Mouse (Mus musculus): ENCODE results near the gene Ankrd53. TPM values are rescaled to one million over a fixed set of nuclear protein-coding genes. Genes with fewer than 3 reads are reported as not detected.

The Ankrd53 gene
- polyA plus RNA-seq, 1 experiment from 2014 or later = 0.25 TPM

GRCm38 (mm10) chr6:83737311-83737710 lies 25.1 kb upstream of the Ankrd53 start:
- no peak overlapping the region for H3K4me2 ChIP-seq
- peaks cover 26% of the 10 kb centered on the region for H3K27me3 ChIP-seq
- H3K9me3 ChIP-seq = peaks cover 14% of the 10 kb centered on the region
- H3K9ac ChIP-seq (replicated peaks) = 0 out of 2 replicates have a peak overlapping the region, but pooled peaks have one; percentile 8
- H3K36me3 ChIP-seq = no peaks in the 10 kb centered on the region
- no peak overlapping the region for H3K27ac ChIP-seq
- no peaks in the 10 kb centered on the region for H3K4me1 ChIP-seq (replicated peaks)
- no peak for ATAC-seq (ENCODE audit: insufficient number of reproducible peaks, insufficient read depth, low FRiP score, low TSS enrichment, low read depth)
- H3K4me3 ChIP-seq (replicated peaks) = no peak overlapping the region
- WGBS = 28% methylated on average over 13 of the region's 13 CpGs

GRCm38 (mm10) chr6:83738596-83738995 lies 23.8 kb upstream of the Ankrd53 start:
- H3K4me1 ChIP-seq (replicated peaks) = no peaks in the 10 kb centered on the region
- ATAC-seq (ENCODE audit: insufficient number of reproducible peaks, insufficient read depth, low FRiP score, low TSS enrichment, low read depth) = no peak
- no peak overlapping the region for H3K4me2 ChIP-seq
- 73% methylated on average over 6 of the region's 6 CpGs for WGBS
- H3K27ac ChIP-seq = no peak overlapping the region
- H3K9ac ChIP-seq (replicated peaks) = no peak overlapping the region
- no peaks in the 10 kb centered on the region for H3K36me3 ChIP-seq
- peaks cover 36% of the 10 kb centered on the region for H3K27me3 ChIP-seq
- peaks cover 14% of the 10 kb centered on the region for H3K9me3 ChIP-seq
- no peak overlapping the region for H3K4me3 ChIP-seq (replicated peaks)

DNA sequence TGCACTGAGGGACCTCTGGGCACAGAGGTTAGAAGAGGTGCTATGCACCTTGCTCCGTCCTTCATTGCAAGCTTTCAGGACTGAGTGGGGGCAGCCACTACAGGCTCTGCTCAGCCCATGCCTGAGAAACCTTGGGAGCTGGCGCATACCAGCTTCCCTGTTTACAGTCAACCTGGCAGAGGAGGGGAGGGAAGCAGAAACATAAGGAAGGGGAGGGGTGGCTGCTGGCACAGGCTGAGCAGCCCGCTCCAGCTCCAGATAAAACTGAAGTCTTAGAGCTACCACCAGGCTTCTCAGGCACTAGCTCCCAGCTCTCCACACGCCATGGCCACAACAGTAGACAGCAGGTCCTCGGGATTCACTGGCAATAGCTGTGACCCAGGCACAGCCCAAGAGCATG lies 19.7 kb upstream of the Ankrd53 start, which contains the start of gene Atp6v1b1:
Gene Atp6v1b1, plus strand, starts transcription at position 230 of the 400 bp plus-strand sequence.
- WGBS = 64% methylated on average over 5 of the region's 5 CpGs
- no peaks in the 10 kb centered on the region for H3K36me3 ChIP-seq
- H3K4me1 ChIP-seq (replicated peaks) = no peaks in the 10 kb centered on the region; the same call in 1 of the 2 replicates
- no peak within 1 kb of the TSS for H3K9ac ChIP-seq (replicated peaks)
- no peak for ATAC-seq (ENCODE audit: insufficient number of reproducible peaks, insufficient read depth, low FRiP score, low TSS enrichment, low read depth)
- no peak within 1 kb of the TSS for H3K4me3 ChIP-seq (replicated peaks)
- peaks cover 38% of the 10 kb centered on the region for H3K27me3 ChIP-seq
- H3K9me3 ChIP-seq = peaks cover 5% of the 10 kb centered on the region; the same call in 1 of the 2 replicates
- H3K4me2 ChIP-seq = no peak within 1 kb of the TSS
- no peak within 1 kb of the TSS for H3K27ac ChIP-seq

- Histone ChIP-seq H3K36me3 (no peaks in the 10 kb centered on the region), H3K9me3 (peaks cover 5% of the 10 kb centered on the region; the same call in 1 of the 2 replicates), H3K4me1 (replicated peaks) (no peaks in the 10 kb centered on the region; the same call in 1 of the 2 replicates), H3K27me3 (peaks cover 36% of the 10 kb centered on the region), H3K4me3 (replicated peaks) (no peak overlapping the region), H3K27ac (no peak overlapping the region), H3K4me2 (no peak overlapping the region), H3K9ac (replicated peaks) (no peak overlapping the region)
- ATAC-seq (ENCODE audit: insufficient number of reproducible peaks, insufficient read depth, low FRiP score, low TSS enrichment, low read depth) = no peak
- 68% methylated on average over 5 of the region's 5 CpGs for WGBS
Measured at GRCm38 (mm10) chr6:83743212-83743611, 19.2 kb upstream of the Ankrd53 start.

GRCm38 (mm10) chr6:83744126-83744525 lies 18.3 kb upstream of the Ankrd53 start:
- H3K27ac ChIP-seq = no peak overlapping the region
- H3K4me1 ChIP-seq (replicated peaks) = no peaks in the 10 kb centered on the region; the same call in 1 of the 2 replicates
- peaks cover 5% of the 10 kb centered on the region; the same call in 1 of the 2 replicates for H3K9me3 ChIP-seq
- no peak overlapping the region for H3K4me3 ChIP-seq (replicated peaks)
- ATAC-seq (ENCODE audit: insufficient number of reproducible peaks, insufficient read depth, low FRiP score, low TSS enrichment, low read depth) = no peak
- H3K36me3 ChIP-seq = no peaks in the 10 kb centered on the region
- H3K27me3 ChIP-seq = peaks cover 41% of the 10 kb centered on the region
- no peak overlapping the region for H3K4me2 ChIP-seq
- H3K9ac ChIP-seq (replicated peaks) = no peak overlapping the region
- 71% methylated on average over 5 of the region's 5 CpGs for WGBS

DNA sequence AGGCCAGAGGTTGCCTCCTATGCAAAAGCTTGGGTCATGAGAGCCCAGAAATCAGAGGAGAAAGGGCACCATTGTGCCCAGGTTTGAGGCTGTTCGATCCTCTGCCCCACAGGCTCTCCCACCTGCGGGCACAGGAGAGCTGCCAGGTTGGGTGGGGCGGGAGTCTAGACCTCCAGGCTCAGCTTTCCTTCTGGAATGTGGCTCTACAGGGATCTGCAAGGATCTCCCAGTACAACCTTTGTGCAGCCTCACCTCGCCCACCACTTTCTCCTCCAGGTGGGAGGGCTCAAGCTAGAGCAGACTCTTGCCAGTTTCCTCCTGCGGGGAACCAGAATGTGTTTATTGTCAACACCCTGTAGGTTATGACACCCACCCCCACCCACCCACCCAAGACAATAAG lies 17.9 kb upstream of the Ankrd53 start:
- Histone ChIP-seq H3K9me3 (peaks cover 5% of the 10 kb centered on the region; the same call in 1 of the 2 replicates), H3K4me1 (replicated peaks) (no peaks in the 10 kb centered on the region; the same call in 1 of the 2 replicates), H3K36me3 (no peaks in the 10 kb centered on the region), H3K9ac (replicated peaks) (no peak overlapping the region), H3K27me3 (peaks cover 41% of the 10 kb centered on the region), H3K27ac (no peak overlapping the region), H3K4me2 (no peak overlapping the region), H3K4me3 (replicated peaks) (no peak overlapping the region)
- ATAC-seq (ENCODE audit: insufficient number of reproducible peaks, insufficient read depth, low FRiP score, low TSS enrichment, low read depth) = no peak
- WGBS = 67% methylated on average over 5 of the region's 5 CpGs

DNA sequence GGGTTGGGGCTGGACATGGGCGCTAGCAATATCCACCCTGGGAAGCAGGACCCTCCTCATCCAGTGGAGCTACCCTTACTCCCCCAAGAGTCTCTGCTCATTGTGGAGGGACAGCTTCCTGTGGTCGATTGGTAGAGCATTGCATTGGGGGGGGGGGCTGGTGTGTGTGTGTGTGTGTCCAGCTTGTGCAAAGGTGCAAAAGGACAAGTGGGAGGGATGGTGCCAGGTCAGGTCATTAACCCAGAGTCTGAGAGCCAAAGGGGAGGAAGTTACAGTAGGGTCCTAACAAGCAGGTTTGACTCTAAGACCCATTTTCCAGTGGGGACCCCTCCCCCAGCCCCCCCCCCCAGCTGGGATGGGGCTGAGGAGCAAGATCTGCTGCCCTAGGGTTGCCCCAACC lies 17.0 kb upstream of the Ankrd53 start:
- Histone ChIP-seq H3K4me2 (no peak overlapping the region), H3K27me3 (peaks cover 41% of the 10 kb centered on the region), H3K4me1 (replicated peaks) (peaks cover 4% of the 10 kb centered on the region; the same call in 1 of the 2 replicates), H3K9me3 (peaks cover 5% of the 10 kb centered on the region; the same call in 1 of the 2 replicates), H3K36me3 (no peaks in the 10 kb centered on the region), H3K27ac (no peak overlapping the region), H3K9ac (replicated peaks) (no peak overlapping the region), H3K4me3 (replicated peaks) (no peak overlapping the region)
- 50% methylated on average over 2 of the region's 2 CpGs for WGBS
- ATAC-seq (ENCODE audit: insufficient number of reproducible peaks, insufficient read depth, low FRiP score, low TSS enrichment, low read depth) = no peak

GRCm38 (mm10) chr6:83749286-83749685 lies 13.2 kb upstream of the Ankrd53 start:
- Histone ChIP-seq H3K9me3 (no peaks in the 10 kb centered on the region), H3K27me3 (peaks cover 48% of the 10 kb centered on the region), H3K9ac (replicated peaks) (no peak overlapping the region), H3K4me3 (replicated peaks) (no peak overlapping the region), H3K27ac (no peak overlapping the region), H3K4me2 (no peak overlapping the region), H3K36me3 (no peaks in the 10 kb centered on the region), H3K4me1 (replicated peaks) (peaks cover 4% of the 10 kb centered on the region; the same call in 1 of the 2 replicates)
- ATAC-seq (ENCODE audit: insufficient number of reproducible peaks, insufficient read depth, low FRiP score, low TSS enrichment, low read depth) = peak; percentile 28; the same call in 1 of the 2 replicates
- 61% methylated on average over 2 of the region's 3 CpGs for WGBS

GRCm38 (mm10) chr6:83750171-83750684 lies 12.2 kb upstream of the Ankrd53 start:
- H3K4me1 ChIP-seq (replicated peaks) = peaks cover 4% of the 10 kb centered on the region; the same call in 1 of the 2 replicates
- H3K27ac ChIP-seq = no peak overlapping the region
- ATAC-seq (ENCODE audit: insufficient number of reproducible peaks, insufficient read depth, low FRiP score, low TSS enrichment, low read depth) = peak; percentile 49; the same call in 1 of the 2 replicates
- no peaks in the 10 kb centered on the region for H3K36me3 ChIP-seq
- H3K9ac ChIP-seq (replicated peaks) = 0 out of 2 replicates have a peak overlapping the region, but pooled peaks have one; percentile 27
- H3K4me3 ChIP-seq (replicated peaks) = no peak overlapping the region
- no peaks in the 10 kb centered on the region for H3K9me3 ChIP-seq
- H3K4me2 ChIP-seq = no peak overlapping the region
- H3K27me3 ChIP-seq = peaks cover 57% of the 10 kb centered on the region
- 11% methylated on average over 11 of the region's 11 CpGs for WGBS

DNA sequence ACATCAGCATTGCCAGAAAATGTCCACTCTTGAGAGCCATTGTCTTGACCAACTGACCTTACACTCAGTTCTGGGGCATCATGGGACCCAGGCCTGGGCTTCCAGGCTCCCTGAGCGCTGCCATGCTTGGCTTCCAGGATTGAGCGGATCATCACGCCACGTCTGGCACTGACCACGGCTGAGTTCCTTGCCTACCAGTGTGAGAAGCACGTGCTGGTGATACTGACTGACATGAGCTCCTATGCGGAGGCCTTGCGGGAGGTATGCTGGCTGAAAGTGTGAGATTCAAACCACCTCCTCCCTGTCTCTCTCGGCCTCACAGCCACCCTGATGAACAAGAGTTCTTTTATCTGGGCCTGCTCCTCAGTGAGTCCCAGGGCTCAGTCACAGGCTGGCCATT lies 6.4 kb upstream of the Ankrd53 start:
- 70% methylated on average over 9 of the region's 9 CpGs for WGBS
- Histone ChIP-seq H3K4me2 (no peak overlapping the region), H3K9ac (replicated peaks) (no peak overlapping the region), H3K9me3 (no peaks in the 10 kb centered on the region), H3K27me3 (peaks cover 89% of the 10 kb centered on the region), H3K4me1 (replicated peaks) (peaks cover 6% of the 10 kb centered on the region), H3K27ac (no peak overlapping the region), H3K36me3 (no peaks in the 10 kb centered on the region), H3K4me3 (replicated peaks) (no peak overlapping the region)
- no peak for ATAC-seq (ENCODE audit: insufficient number of reproducible peaks, insufficient read depth, low FRiP score, low TSS enrichment, low read depth)

GRCm38 (mm10) chr6:83762880-83763431 lies 512 bp downstream of the Ankrd53 start:
- Histone ChIP-seq H3K9ac (replicated peaks) (peak overlapping the region; percentile 46), H3K36me3 (no peaks in the 10 kb centered on the region), H3K9me3 (no peaks in the 10 kb centered on the region), H3K4me2 (peak overlapping the region; percentile 66), H3K4me3 (replicated peaks) (peak overlapping the region; percentile 38), H3K4me1 (replicated peaks) (peaks cover 15% of the 10 kb centered on the region), H3K27ac (no peak overlapping the region), H3K27me3 (peaks cover 68% of the 10 kb centered on the region)
- peak; percentile 67 for ATAC-seq (ENCODE audit: insufficient number of reproducible peaks, insufficient read depth, low FRiP score, low TSS enrichment, low read depth)
- WGBS = 1% methylated on average over 35 of the region's 35 CpGs

Measured in limb, embryonic 12.5 days (tissue).